Mouse (Mus musculus) spleen, adult 2 months (tissue): ENCODE measurements around the gene Stpg3.

Experiments
- CTCF ChIP-seq: fragments of 200-500 bp; IDR thresholded peaks from 2 replicates; pipeline ENCODE4 v1.5.1; 2011; ENCODE audit warnings: mild to moderate bottlenecking, inconsistent platforms; ENCODE audit not compliant: insufficient read depth, insufficient read length, insufficient replicate concordance; ENCODE audit errors: extremely low read depth
- POLR2A ChIP-seq: fragments of 200-500 bp; IDR thresholded peaks from 2 replicates; pipeline ENCODE4 v1.6.1; 2011; ENCODE audit warnings: low read depth, low read length, inconsistent platforms

DNA sequence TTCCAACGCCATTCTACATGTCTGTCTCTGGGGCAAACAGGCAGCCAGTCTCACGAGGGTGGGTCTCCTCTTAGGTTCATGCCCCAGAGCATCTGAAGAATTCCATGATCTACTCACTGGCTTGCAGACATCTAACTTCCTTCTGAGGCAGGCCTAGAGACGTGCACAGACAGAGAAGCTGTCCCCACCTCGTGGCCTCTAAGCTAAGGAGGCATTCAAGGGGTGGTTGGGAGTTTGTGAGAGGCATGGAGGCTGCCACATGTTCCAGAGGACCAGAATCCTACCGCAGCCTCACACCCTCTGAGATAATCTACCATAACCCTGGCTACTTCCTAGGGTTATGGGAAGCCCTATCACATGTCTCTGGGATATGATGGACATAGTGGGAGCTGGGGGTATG is 20.4 kb downstream of the Stpg3 start:
- no peak for TF ChIP-seq POLR2A
- TF ChIP-seq CTCF = no peak
